Mouse (Mus musculus): Measurements from ENCODE around the gene F11. TPM values are rescaled to one million over a fixed set of nuclear protein-coding genes. Genes with fewer than 3 reads are reported as not detected.

The F11 gene
- polyA plus RNA-seq, 1 experiment from 2014 or later: not detected

- DNase-seq (ENCODE audit: low spot score) (no peak), ATAC-seq (ENCODE audit: insufficient read depth, low FRiP score, low TSS enrichment) (no peak)
- no peaks in the 10 kb centered on the region for H3K4me1 ChIP-seq (ENCODE audit: control insufficient read depth, insufficient read depth, low read length)
- H3K36me3 ChIP-seq (ENCODE audit: control insufficient read depth, insufficient read depth, low read length): no peaks in the 10 kb centered on the region
- H3K9ac ChIP-seq (ENCODE audit: low read length): no peak overlapping the region
- H3K4me3 ChIP-seq (ENCODE audit: low read depth, low read length): no peak overlapping the region
- no peaks in the 10 kb centered on the region for H3K9me3 ChIP-seq (ENCODE audit: control insufficient read depth, low read length)
- H3K27ac ChIP-seq (ENCODE audit: low read depth, low read length): no peak overlapping the region
- H3K27me3 ChIP-seq (ENCODE audit: control insufficient read depth, insufficient read depth, low read length): no peaks in the 10 kb centered on the region
- H3K4me2 ChIP-seq (ENCODE audit: low read depth): no peak overlapping the region
- 85% methylated on average over 8 of the region's 8 CpGs for WGBS
Measured at GRCm38 (mm10) chr8:45281630-45282029, 19.8 kb upstream of the F11 start.

- Histone ChIP-seq H3K9ac (ENCODE audit: low read length) (no peak overlapping the region), H3K4me3 (ENCODE audit: low read depth, low read length) (no peak overlapping the region), H3K4me1 (ENCODE audit: control insufficient read depth, insufficient read depth, low read length) (no peaks in the 10 kb centered on the region), H3K4me2 (ENCODE audit: low read depth) (no peak overlapping the region), H3K27me3 (ENCODE audit: control insufficient read depth, insufficient read depth, low read length) (no peaks in the 10 kb centered on the region), H3K27ac (ENCODE audit: low read depth, low read length) (no peak overlapping the region), H3K9me3 (ENCODE audit: control insufficient read depth, low read length) (no peaks in the 10 kb centered on the region), H3K36me3 (ENCODE audit: control insufficient read depth, insufficient read depth, low read length) (no peaks in the 10 kb centered on the region)
- ATAC-seq (ENCODE audit: insufficient read depth, low FRiP score, low TSS enrichment) (no peak), DNase-seq (ENCODE audit: low spot score) (no peak)
- 79% methylated on average over 3 of the region's 3 CpGs for WGBS
Measured at GRCm38 (mm10) chr8:45277453-45277852, 15.6 kb upstream of the F11 start.

GRCm38 (mm10) chr8:45274317-45274716 lies 12.5 kb upstream of the F11 start:
- Histone ChIP-seq H3K4me2 (ENCODE audit: low read depth) (no peak overlapping the region), H3K4me1 (ENCODE audit: control insufficient read depth, insufficient read depth, low read length) (no peaks in the 10 kb centered on the region), H3K9ac (ENCODE audit: low read length) (no peak overlapping the region), H3K4me3 (ENCODE audit: low read depth, low read length) (no peak overlapping the region), H3K27ac (ENCODE audit: low read depth, low read length) (no peak overlapping the region), H3K27me3 (ENCODE audit: control insufficient read depth, insufficient read depth, low read length) (no peaks in the 10 kb centered on the region), H3K9me3 (ENCODE audit: control insufficient read depth, low read length) (no peaks in the 10 kb centered on the region), H3K36me3 (ENCODE audit: control insufficient read depth, insufficient read depth, low read length) (no peaks in the 10 kb centered on the region)
- 85% methylated on average over 4 of the region's 4 CpGs for WGBS
- no peak for ATAC-seq (ENCODE audit: insufficient read depth, low FRiP score, low TSS enrichment)
- DNase-seq (ENCODE audit: low spot score): no peak

GRCm38 (mm10) chr8:45269056-45269455 lies 7.2 kb upstream of the F11 start:
- Histone ChIP-seq H3K4me2 (ENCODE audit: low read depth) (no peak overlapping the region), H3K27me3 (ENCODE audit: control insufficient read depth, insufficient read depth, low read length) (no peaks in the 10 kb centered on the region), H3K4me3 (ENCODE audit: low read depth, low read length) (no peak overlapping the region), H3K27ac (ENCODE audit: low read depth, low read length) (no peak overlapping the region), H3K4me1 (ENCODE audit: control insufficient read depth, insufficient read depth, low read length) (no peaks in the 10 kb centered on the region), H3K9ac (ENCODE audit: low read length) (no peak overlapping the region), H3K36me3 (ENCODE audit: control insufficient read depth, insufficient read depth, low read length) (no peaks in the 10 kb centered on the region), H3K9me3 (ENCODE audit: control insufficient read depth, low read length) (no peaks in the 10 kb centered on the region)
- DNase-seq (ENCODE audit: low spot score): no peak
- no peak for ATAC-seq (ENCODE audit: insufficient read depth, low FRiP score, low TSS enrichment)

GRCm38 (mm10) chr8:45268485-45268884 lies 6.7 kb upstream of the F11 start:
- DNase-seq (ENCODE audit: low spot score) (no peak), ATAC-seq (ENCODE audit: insufficient read depth, low FRiP score, low TSS enrichment) (no peak)
- Histone ChIP-seq H3K9me3 (ENCODE audit: control insufficient read depth, low read length) (no peaks in the 10 kb centered on the region), H3K4me2 (ENCODE audit: low read depth) (no peak overlapping the region), H3K27me3 (ENCODE audit: control insufficient read depth, insufficient read depth, low read length) (no peaks in the 10 kb centered on the region), H3K36me3 (ENCODE audit: control insufficient read depth, insufficient read depth, low read length) (no peaks in the 10 kb centered on the region), H3K27ac (ENCODE audit: low read depth, low read length) (no peak overlapping the region), H3K4me1 (ENCODE audit: control insufficient read depth, insufficient read depth, low read length) (no peaks in the 10 kb centered on the region), H3K9ac (ENCODE audit: low read length) (no peak overlapping the region), H3K4me3 (ENCODE audit: low read depth, low read length) (no peak overlapping the region)

- ATAC-seq (ENCODE audit: insufficient read depth, low FRiP score, low TSS enrichment) (no peak), DNase-seq (ENCODE audit: low spot score) (no peak)
- WGBS: 90% methylated on average over 4 of the region's 4 CpGs
Measured at GRCm38 (mm10) chr8:45267611-45268391, 6.0 kb upstream of the F11 start.

GRCm38 (mm10) chr8:45266993-45267392 lies 5.2 kb upstream of the F11 start:
- Histone ChIP-seq H3K27me3 (ENCODE audit: control insufficient read depth, insufficient read depth, low read length) (no peaks in the 10 kb centered on the region), H3K4me2 (ENCODE audit: low read depth) (no peak overlapping the region), H3K9me3 (ENCODE audit: control insufficient read depth, low read length) (no peaks in the 10 kb centered on the region), H3K4me3 (ENCODE audit: low read depth, low read length) (no peak overlapping the region), H3K4me1 (ENCODE audit: control insufficient read depth, insufficient read depth, low read length) (no peaks in the 10 kb centered on the region), H3K36me3 (ENCODE audit: control insufficient read depth, insufficient read depth, low read length) (no peaks in the 10 kb centered on the region), H3K9ac (ENCODE audit: low read length) (no peak overlapping the region), H3K27ac (ENCODE audit: low read depth, low read length) (no peak overlapping the region)
- DNase-seq (ENCODE audit: low spot score): no peak
- WGBS: 70% methylated on average over 8 of the region's 8 CpGs
- no peak for ATAC-seq (ENCODE audit: insufficient read depth, low FRiP score, low TSS enrichment)

More at GRCm38 (mm10) chr8:45267611-45268391, 6.0 kb upstream of the F11 start:
- H3K4me3 ChIP-seq (ENCODE audit: low read depth, low read length): no peak overlapping the region
- no peaks in the 10 kb centered on the region for H3K9me3 ChIP-seq (ENCODE audit: control insufficient read depth, low read length)
- H3K4me1 ChIP-seq (ENCODE audit: control insufficient read depth, insufficient read depth, low read length): no peaks in the 10 kb centered on the region
- H3K4me2 ChIP-seq (ENCODE audit: low read depth): no peak overlapping the region
- no peaks in the 10 kb centered on the region for H3K27me3 ChIP-seq (ENCODE audit: control insufficient read depth, insufficient read depth, low read length)
- no peaks in the 10 kb centered on the region for H3K36me3 ChIP-seq (ENCODE audit: control insufficient read depth, insufficient read depth, low read length)
- no peak overlapping the region for H3K9ac ChIP-seq (ENCODE audit: low read length)
- H3K27ac ChIP-seq (ENCODE audit: low read depth, low read length): no peak overlapping the region

GRCm38 (mm10) chr8:45264918-45265317 lies 3.1 kb upstream of the F11 start:
- no peak overlapping the region for H3K4me3 ChIP-seq (ENCODE audit: low read depth, low read length)
- ATAC-seq (ENCODE audit: insufficient read depth, low FRiP score, low TSS enrichment) (no peak), DNase-seq (ENCODE audit: low spot score) (no peak)
- H3K4me2 ChIP-seq (ENCODE audit: low read depth): no peak overlapping the region
- no peaks in the 10 kb centered on the region for H3K27me3 ChIP-seq (ENCODE audit: control insufficient read depth, insufficient read depth, low read length)
- H3K4me1 ChIP-seq (ENCODE audit: control insufficient read depth, insufficient read depth, low read length): no peaks in the 10 kb centered on the region
- no peak overlapping the region for H3K9ac ChIP-seq (ENCODE audit: low read length)
- whole genome bisulfite sequencing: 92% methylated on average over 4 of the region's 4 CpGs
- no peak overlapping the region for H3K27ac ChIP-seq (ENCODE audit: low read depth, low read length)
- H3K36me3 ChIP-seq (ENCODE audit: control insufficient read depth, insufficient read depth, low read length): no peaks in the 10 kb centered on the region
- no peaks in the 10 kb centered on the region for H3K9me3 ChIP-seq (ENCODE audit: control insufficient read depth, low read length)

GRCm38 (mm10) chr8:45262851-45263250 lies 1.0 kb upstream of the F11 start:
- Histone ChIP-seq H3K9me3 (ENCODE audit: control insufficient read depth, low read length) (no peaks in the 10 kb centered on the region), H3K27me3 (ENCODE audit: control insufficient read depth, insufficient read depth, low read length) (no peaks in the 10 kb centered on the region), H3K4me1 (ENCODE audit: control insufficient read depth, insufficient read depth, low read length) (no peaks in the 10 kb centered on the region), H3K4me2 (ENCODE audit: low read depth) (no peak overlapping the region), H3K27ac (ENCODE audit: low read depth, low read length) (no peak overlapping the region), H3K4me3 (ENCODE audit: low read depth, low read length) (no peak overlapping the region), H3K36me3 (ENCODE audit: control insufficient read depth, insufficient read depth, low read length) (no peaks in the 10 kb centered on the region), H3K9ac (ENCODE audit: low read length) (no peak overlapping the region)
- no peak for DNase-seq (ENCODE audit: low spot score)
- ATAC-seq (ENCODE audit: insufficient read depth, low FRiP score, low TSS enrichment): no peak
- WGBS: 74% methylated on average over 3 of the region's 3 CpGs
